Mouse (Mus musculus) hematopoietic stem cell, adult 5-6 weeks (primary cell): ENCODE data around the gene Npas3. TPM values are rescaled to one million over a fixed set of nuclear protein-coding genes. Genes with fewer than 3 reads are reported as not detected.

Source experiments
- ATAC-seq, 2 experiments: fragments of 125-278 bp in 1 of 2; replicated peaks in 1 of 2; 2 replicates each; pipeline ENCODE4 v1.8.0; 2016 to 2017; ENCODE audit warnings: inconsistent platforms in 2 of 2, mild to moderate bottlenecking in 2 of 2, moderate number of reproducible peaks in 2 of 2, low read depth in 1 of 2, moderate TSS enrichment in 1 of 2; ENCODE audit not compliant: low FRiP score in 2 of 2, poor library complexity in 2 of 2, severe bottlenecking in 2 of 2, insufficient read depth in 1 of 2, low TSS enrichment in 1 of 2
- total RNA-seq: library from RNA; stranded (forward); fragments of 172-1452, 232-1000 nt; gene quantifications from 2 replicates; pipeline ENCODE4 v1.2.3, GENCODE M21; 2017

The Npas3 gene
- total RNA-seq, 1 experiment from 2014 or later = not detected

DNA sequence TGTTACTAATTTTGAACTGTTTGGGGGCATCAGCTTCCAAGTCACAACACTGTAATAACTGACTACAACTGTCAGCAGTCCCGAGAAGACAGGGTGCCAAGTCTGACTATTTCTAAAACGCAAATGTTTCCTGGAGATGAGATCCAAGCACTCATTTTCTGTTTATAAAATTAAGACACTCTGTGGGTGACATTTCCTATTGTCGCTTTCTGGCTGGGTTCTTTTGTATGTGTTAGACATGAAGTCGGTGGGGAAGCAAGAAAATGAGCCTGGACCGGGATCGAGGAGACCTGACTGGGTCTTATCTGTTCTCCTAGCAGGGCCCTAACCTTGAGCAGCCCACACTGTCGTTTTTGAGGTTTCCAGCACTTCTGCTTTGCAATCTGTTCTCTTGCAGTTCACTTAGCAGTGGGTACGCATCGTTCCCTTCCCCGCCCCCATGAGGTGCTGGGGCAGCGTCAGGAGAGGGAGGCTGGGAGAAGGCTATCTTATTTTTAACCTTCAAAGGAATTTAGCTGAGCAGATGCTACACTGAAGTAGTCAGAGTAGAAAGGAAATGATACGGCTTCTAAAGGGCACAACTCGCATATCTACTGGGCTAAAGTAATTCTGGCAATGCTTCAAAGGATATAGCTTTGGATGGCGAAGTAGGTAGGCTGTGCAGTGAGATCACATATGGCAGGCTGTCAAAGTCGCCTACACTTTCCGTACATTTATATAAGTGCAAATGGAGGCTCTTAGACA is 593.6 kb downstream of the Npas3 start:
- ATAC-seq = no peak

DNA sequence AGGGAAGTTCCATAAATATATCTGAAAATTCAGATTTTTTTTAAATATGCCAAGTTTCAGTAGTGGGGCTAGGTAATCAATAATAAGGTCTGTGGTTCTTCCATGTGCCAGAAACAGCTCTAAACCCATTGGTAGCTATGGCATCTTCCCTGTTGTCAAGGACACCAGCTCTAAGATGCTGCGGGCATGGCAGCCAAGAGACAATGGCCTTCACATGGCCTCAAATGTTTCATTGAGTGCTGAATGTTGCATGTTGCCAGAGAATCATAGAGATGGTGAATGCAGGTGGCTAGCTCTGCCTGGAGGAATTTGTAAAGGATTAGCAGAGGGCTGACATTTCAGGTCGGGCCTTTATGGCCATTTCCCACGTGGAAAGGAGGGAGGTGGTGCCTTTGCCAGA is 595.1 kb downstream of the Npas3 start:
- no peak for ATAC-seq

GRCm38 (mm10) chr12:53846154-53846665 is 597.7 kb downstream of the Npas3 start:
- ATAC-seq = no peak

GRCm38 (mm10) chr12:53849263-53849662 is 600.8 kb downstream of the Npas3 start:
- no peak for ATAC-seq

DNA sequence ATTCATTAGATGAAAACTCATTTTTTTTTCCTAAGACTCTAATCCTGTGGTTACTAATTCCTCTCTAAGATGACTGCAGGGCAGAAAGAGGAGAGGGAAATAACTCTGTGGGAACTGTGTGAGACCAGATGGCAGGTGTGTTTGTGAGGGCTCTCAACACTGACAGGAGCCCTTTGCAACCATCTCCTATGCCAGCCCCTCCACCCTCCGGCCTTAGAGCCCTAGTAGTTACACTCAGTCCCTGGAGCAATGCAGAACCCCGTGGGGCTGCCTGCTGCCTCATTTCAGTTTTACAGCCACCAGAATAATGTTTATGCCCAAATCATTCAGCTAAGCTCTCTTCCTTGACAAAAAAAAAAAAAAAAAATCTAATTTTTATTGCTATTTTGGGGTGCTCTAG is 604.0 kb downstream of the Npas3 start:
- no peak for ATAC-seq

DNA sequence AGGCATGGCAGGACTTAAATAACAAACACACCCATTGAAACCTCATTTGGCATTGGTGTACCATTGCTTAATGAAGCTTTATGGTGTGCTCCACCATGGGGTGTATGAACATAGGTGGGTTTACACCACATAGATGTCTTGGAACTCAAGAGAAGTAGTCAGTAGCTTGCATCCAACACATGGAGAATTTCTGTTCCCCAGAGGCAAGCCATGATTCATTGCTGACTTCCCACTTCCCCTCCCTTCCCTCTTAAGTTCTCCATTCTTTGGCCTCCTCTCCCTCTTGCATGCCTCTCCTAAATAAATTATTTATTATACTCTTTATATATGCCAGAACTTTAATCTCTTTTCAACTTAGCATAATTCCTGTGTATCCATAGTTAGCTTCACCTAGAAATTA is 611.7 kb downstream of the Npas3 start:
- ATAC-seq = no peak

- ATAC-seq = no peak
Observed at GRCm38 (mm10) chr12:53862281-53862680, 613.8 kb downstream of the Npas3 start.

DNA sequence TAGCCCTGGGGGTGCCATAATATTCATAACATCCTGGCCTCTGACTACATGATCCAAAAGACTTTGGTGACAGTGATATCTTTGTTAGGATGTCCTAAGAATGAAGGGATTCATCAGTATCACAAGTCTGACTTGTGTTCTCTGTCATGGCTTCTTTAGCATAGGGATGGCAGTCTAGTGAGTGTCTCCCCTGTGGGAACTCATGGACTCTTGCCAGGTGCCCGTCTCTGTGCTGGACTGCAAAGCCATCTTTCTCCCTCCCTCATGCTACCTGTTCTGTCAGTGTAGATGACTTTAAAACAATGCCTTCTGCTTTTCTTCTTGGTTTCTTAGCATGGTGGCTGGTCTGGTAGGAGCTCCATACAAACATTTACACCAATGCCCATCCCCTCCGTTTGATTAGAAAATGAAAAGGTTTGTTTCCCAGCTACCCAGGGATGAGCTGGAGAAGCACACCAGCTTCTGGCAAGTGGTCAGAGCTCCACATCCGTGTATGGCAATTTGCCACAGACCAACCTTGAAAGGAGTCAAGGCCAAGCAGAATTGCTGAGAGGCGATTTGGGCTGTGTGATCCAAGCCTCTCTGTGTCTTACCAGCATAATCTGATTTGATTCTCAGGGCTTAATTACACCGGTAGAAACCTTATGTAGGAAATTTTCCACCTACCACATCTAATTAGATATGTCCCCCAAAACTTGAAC is 616.1 kb downstream of the Npas3 start:
- no peak for ATAC-seq

GRCm38 (mm10) chr12:53865691-53866090 is 617.2 kb downstream of the Npas3 start:
- no peak for ATAC-seq

- ATAC-seq = no peak
Observed at GRCm38 (mm10) chr12:53869981-53870380, 621.5 kb downstream of the Npas3 start.

- ATAC-seq = no peak
Observed at GRCm38 (mm10) chr12:53875226-53875625, 626.7 kb downstream of the Npas3 start.

GRCm38 (mm10) chr12:53876693-53877092 is 628.2 kb downstream of the Npas3 start:
- ATAC-seq = no peak

- no peak for ATAC-seq
Observed at GRCm38 (mm10) chr12:53881684-53882083, 633.2 kb downstream of the Npas3 start.

DNA sequence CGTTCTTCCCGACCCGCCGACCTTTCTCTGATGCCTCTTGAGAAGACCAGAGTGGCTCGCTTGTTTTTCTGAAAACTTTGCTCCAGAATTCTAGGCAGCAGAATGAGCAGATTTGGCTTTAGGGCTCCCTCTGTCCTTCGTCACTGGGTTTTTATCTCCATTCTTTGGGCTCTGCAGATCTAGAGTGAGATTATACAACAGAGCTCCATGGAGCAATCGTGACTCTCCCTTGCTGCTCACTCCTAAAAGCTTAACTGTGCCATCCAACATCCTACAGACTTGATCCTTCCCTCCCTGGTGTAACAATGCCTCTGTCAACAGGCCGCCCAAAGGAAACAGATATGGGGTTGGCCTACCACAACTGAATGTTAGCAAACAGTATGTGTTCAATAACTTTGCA is 634.4 kb downstream of the Npas3 start:
- no peak for ATAC-seq

DNA sequence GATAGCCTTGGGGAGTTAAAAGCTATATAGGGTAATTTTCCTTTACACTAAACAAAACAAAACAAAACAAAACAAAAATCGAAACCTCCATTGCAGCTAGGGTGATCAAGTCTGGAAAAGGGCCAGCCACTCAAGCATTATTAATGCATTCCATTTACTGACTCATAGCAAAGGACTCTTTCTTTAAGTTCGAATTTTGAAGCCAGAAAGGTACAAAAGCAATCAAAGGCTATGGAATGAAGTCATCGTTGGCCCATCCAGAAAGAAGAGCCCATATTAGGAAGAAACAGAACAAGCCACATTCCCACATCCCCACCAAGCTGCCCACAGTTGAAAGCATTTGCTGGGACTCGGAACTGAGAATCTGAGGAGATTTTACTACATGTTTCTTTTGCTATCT is 640.1 kb downstream of the Npas3 start:
- no peak for ATAC-seq

- ATAC-seq = no peak
Observed at GRCm38 (mm10) chr12:53895909-53896308, 647.4 kb downstream of the Npas3 start.

DNA sequence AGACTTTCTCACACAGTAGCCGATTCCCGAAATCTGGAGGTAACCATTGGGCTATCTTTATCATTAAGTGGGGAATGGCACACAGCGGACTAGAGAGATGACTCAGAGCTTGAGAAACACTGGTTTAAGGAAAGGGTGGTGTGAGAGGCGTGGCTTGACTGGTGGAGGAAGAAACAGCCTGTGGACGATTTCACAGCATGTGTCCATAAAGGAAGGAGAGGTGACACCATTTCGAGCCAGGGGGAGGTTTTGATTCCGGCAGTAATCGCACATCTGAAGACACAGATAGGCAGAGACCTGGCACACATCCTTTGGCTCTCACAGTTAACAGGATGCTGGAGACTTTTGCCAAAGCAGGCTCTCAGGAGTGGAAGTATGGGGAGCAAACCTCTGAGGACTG is 660.3 kb downstream of the Npas3 start:
- no peak for ATAC-seq

GRCm38 (mm10) chr12:53910192-53910591 is 661.7 kb downstream of the Npas3 start:
- ATAC-seq = no peak

DNA sequence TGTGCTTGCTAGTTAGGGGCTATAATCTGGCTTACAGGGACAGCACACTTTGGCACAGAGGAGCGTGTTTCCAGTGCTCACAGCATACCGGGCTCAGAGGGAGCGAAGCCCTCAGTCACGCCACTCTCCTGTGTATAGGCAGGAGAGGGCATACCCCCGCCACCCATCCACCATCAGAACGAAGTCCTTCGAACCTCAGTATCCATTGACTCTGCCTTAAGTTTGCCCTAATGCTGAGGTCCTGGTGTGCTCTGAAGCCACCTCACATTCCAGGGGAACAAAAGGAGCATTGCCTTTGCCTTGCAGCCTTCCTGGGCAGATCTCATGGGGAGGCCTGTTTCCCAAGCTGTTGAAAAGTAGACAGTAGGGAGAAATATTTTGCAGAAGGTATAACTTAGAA is 673.7 kb downstream of the Npas3 start:
- ATAC-seq = no peak
